Mouse (Mus musculus): ENCODE data around the gene Rapgef2. TPM values are rescaled to one million over a fixed set of nuclear protein-coding genes. Genes with fewer than 3 reads are reported as not detected.
"Not testable (repeated sequence)": the region's sequence is repeated elsewhere in the genome, so short reads cannot be mapped to it uniquely, and the experiment has no call there.

Rapgef2 gene
- polyA plus RNA-seq, 1 experiment, result 8.7 TPM

DNA sequence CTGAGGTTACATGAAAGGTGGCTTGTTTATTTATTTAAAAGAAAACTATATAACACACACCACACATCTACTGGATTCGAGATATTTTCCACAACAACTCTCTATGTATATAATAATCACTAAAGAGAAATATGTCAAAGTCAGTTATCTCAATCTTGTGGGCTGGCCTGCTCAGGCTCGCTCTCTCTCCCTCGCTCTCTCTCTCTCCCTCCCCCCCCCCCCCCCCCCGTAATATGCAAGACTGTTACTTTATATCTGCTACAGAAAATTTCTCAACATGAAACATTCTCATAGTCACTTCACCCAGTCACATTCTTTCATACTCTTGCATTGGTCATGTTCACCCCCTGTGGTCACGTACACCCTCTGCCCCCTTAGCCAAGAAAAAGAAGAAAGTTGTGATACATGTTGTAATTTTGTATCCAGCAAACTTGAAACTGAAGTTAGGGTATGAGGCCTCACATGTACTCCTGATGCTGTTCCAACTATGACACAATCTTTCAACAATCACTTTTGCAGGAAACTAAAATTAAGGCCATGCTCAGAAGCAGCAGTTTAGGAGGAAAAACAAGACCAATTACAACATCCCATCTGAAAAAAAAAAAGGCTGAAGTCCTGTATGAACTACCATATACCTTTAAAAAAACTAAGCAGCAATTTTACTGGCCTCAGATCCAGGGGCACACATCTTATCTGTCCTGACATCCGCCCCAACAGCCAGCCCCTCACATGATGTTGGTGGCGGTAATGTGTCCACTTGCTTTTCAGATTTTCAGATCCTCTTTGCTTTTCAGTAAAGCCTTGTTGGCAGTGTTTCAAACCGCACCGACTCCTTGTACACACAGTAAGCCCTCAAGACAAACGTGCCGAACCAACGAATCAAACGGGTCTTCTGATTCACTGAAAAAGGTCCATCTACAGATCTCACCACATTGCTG, 52.6 kb downstream of the Rapgef2 start:
- no peak for TF ChIP-seq CTCF (IDR thresholded peaks at IDR 0.05; ENCODE audit: borderline replicate concordance, control insufficient read depth, extremely low read depth, insufficient read depth, low read length, poor library complexity)
- no peak for TF ChIP-seq POLR2A (IDR thresholded peaks at IDR 0.05; ENCODE audit: control insufficient read depth, extremely low read depth, insufficient read depth, low read length, poor library complexity)

GRCm38 (mm10) chr3:79230718-79231117, 55.6 kb downstream of the Rapgef2 start:
- no peak overlapping the region for H3K27ac ChIP-seq (ENCODE audit: control insufficient read depth, insufficient read depth, low read length)
- H3K4me1 ChIP-seq (replicated peaks; ENCODE audit: control insufficient read depth, insufficient read depth, low read length), result peaks cover 20% of the 10 kb centered on the region
- DNase-seq, result no peak
- 48% methylated on average over 4 of the region's 4 CpGs for WGBS
- TF ChIP-seq CTCF (IDR thresholded peaks at IDR 0.05; ENCODE audit: borderline replicate concordance, control insufficient read depth, extremely low read depth, insufficient read depth, low read length, poor library complexity) (no peak), POLR2A (IDR thresholded peaks at IDR 0.05; ENCODE audit: control insufficient read depth, extremely low read depth, insufficient read depth, low read length, poor library complexity) (no peak)
- H3K36me3 ChIP-seq (ENCODE audit: control insufficient read depth, insufficient read depth, low read length), result no peaks in the 10 kb centered on the region
- no peaks in the 10 kb centered on the region for H3K27me3 ChIP-seq (ENCODE audit: control insufficient read depth, insufficient read depth, low read length)
- H3K4me3 ChIP-seq (ENCODE audit: control insufficient read depth, insufficient read depth, low read length), result no peak overlapping the region

More for the DNA sequence above, 52.6 kb downstream of the Rapgef2 start:
- Histone ChIP-seq H3K36me3 (ENCODE audit: control insufficient read depth, insufficient read depth, low read length) (no peaks in the 10 kb centered on the region), H3K4me1 (replicated peaks; ENCODE audit: control insufficient read depth, insufficient read depth, low read length) (peaks cover 11% of the 10 kb centered on the region), H3K27me3 (ENCODE audit: control insufficient read depth, insufficient read depth, low read length) (no peaks in the 10 kb centered on the region), H3K27ac (ENCODE audit: control insufficient read depth, insufficient read depth, low read length) (no peak overlapping the region), H3K4me3 (ENCODE audit: control insufficient read depth, insufficient read depth, low read length) (no peak overlapping the region)
- WGBS, result 48% methylated on average over 13 of the region's 13 CpGs
- no peak for DNase-seq

DNA sequence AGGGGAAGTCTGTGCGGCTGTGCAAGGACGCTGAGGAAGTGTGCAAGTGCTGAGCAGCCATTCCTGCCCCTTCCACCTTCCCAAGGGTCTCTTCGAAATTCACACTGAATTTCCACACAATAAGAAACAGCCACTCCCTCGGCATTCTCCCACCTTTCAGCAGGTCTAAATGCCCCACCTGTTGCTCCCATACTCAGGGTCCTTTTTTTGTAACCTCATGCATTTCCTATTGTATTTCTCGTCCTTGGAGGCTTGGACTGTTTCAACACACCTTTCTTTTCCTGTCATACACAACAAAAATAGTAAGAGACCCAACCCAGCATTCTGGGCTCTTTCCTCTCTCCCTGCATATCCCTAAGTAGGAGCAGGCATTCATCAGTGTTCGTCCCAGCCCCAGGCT, 56.8 kb downstream of the Rapgef2 start:
- H3K27me3 ChIP-seq (ENCODE audit: control insufficient read depth, insufficient read depth, low read length), result no peaks in the 10 kb centered on the region

DNA sequence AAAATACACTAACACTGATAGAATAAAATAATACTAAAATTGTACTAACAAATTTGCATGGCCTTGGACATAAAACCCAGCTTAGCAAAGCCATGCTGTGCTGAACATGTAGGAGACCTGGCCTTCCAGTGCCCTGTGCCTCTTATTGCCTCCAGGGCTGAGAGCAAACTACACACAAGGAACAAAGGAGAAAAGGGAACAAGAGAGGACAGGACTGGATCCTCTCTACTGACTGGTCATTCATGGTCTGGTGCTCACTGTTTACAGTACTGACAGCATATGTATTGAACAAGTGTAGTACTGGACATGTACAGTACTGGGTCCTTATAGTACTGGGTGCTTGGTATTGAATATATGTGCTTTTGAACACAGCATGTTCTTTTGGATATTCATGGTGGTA, 58.0 kb downstream of the Rapgef2 start:
- Histone ChIP-seq H3K27me3 (ENCODE audit: control insufficient read depth, insufficient read depth, low read length) (no peaks in the 10 kb centered on the region), H3K27ac (ENCODE audit: control insufficient read depth, insufficient read depth, low read length) (no peak overlapping the region), H3K4me1 (replicated peaks; ENCODE audit: control insufficient read depth, insufficient read depth, low read length) (peaks cover 17% of the 10 kb centered on the region), H3K4me3 (ENCODE audit: control insufficient read depth, insufficient read depth, low read length) (no peak overlapping the region), H3K36me3 (ENCODE audit: control insufficient read depth, insufficient read depth, low read length) (no peaks in the 10 kb centered on the region)
- no peak for DNase-seq
- TF ChIP-seq CTCF (IDR thresholded peaks at IDR 0.05; ENCODE audit: borderline replicate concordance, control insufficient read depth, extremely low read depth, insufficient read depth, low read length, poor library complexity), result no peak
- TF ChIP-seq POLR2A (IDR thresholded peaks at IDR 0.05; ENCODE audit: control insufficient read depth, extremely low read depth, insufficient read depth, low read length, poor library complexity), result no peak

More for the DNA sequence above, 56.8 kb downstream of the Rapgef2 start:
- Histone ChIP-seq H3K4me1 (replicated peaks; ENCODE audit: control insufficient read depth, insufficient read depth, low read length) (peaks cover 20% of the 10 kb centered on the region), H3K27ac (ENCODE audit: control insufficient read depth, insufficient read depth, low read length) (no peak overlapping the region), H3K4me3 (ENCODE audit: control insufficient read depth, insufficient read depth, low read length) (no peak overlapping the region), H3K36me3 (ENCODE audit: control insufficient read depth, insufficient read depth, low read length) (no peaks in the 10 kb centered on the region)
- 58% methylated on average over 6 of the region's 6 CpGs for WGBS
- DNase-seq, result no peak
- TF ChIP-seq POLR2A (IDR thresholded peaks at IDR 0.05; ENCODE audit: control insufficient read depth, extremely low read depth, insufficient read depth, low read length, poor library complexity) (no peak), CTCF (IDR thresholded peaks at IDR 0.05; ENCODE audit: borderline replicate concordance, control insufficient read depth, extremely low read depth, insufficient read depth, low read length, poor library complexity) (no peak)

- Histone ChIP-seq H3K27me3 (ENCODE audit: control insufficient read depth, insufficient read depth, low read length) (no peaks in the 10 kb centered on the region), H3K4me3 (ENCODE audit: control insufficient read depth, insufficient read depth, low read length) (no peak overlapping the region), H3K27ac (ENCODE audit: control insufficient read depth, insufficient read depth, low read length) (0 out of 2 replicates have a peak overlapping the region, but pooled peaks have one; percentile 11), H3K36me3 (ENCODE audit: control insufficient read depth, insufficient read depth, low read length) (no peaks in the 10 kb centered on the region), H3K4me1 (replicated peaks; ENCODE audit: control insufficient read depth, insufficient read depth, low read length) (peaks cover 17% of the 10 kb centered on the region)
- TF ChIP-seq POLR2A (IDR thresholded peaks at IDR 0.05; ENCODE audit: control insufficient read depth, extremely low read depth, insufficient read depth, low read length, poor library complexity), result no peak
- no peak for TF ChIP-seq CTCF (IDR thresholded peaks at IDR 0.05; ENCODE audit: borderline replicate concordance, control insufficient read depth, extremely low read depth, insufficient read depth, low read length, poor library complexity)
- WGBS, result 41% methylated on average over 17 of the region's 17 CpGs
- DNase-seq, result peak; percentile 41
These were observed 58.8 kb downstream of the Rapgef2 start for GRCm38 (mm10) chr3:79227356-79228088.

GRCm38 (mm10) chr3:79226807-79227206, 59.5 kb downstream of the Rapgef2 start:
- not testable (repeated sequence) for DNase-seq; H3K36me3 ChIP-seq (ENCODE audit: control insufficient read depth, insufficient read depth, low read length); H3K27ac ChIP-seq (ENCODE audit: control insufficient read depth, insufficient read depth, low read length); H3K4me3 ChIP-seq (ENCODE audit: control insufficient read depth, insufficient read depth, low read length); H3K27me3 ChIP-seq (ENCODE audit: control insufficient read depth, insufficient read depth, low read length)
- 40% methylated on average over 1 of the region's 1 CpGs for WGBS
- peaks cover 17% of the 10 kb centered on the region for H3K4me1 ChIP-seq (replicated peaks; ENCODE audit: control insufficient read depth, insufficient read depth, low read length)

All from thymus, adult 2 months (tissue).